Comparison of ENCODE assay signal across 21 mouse cellular contexts in genomic region chr9:115046701-115047100, GRCm38 (mm10).
"Had no signal": no experiment of that assay in that cellular context is flagged by ENCODE, and none has a peak within 500 bp of the region (broad histone marks: within the 10 kb centered on the region; RNA-seq: fewer than 3 reads in every experiment).

No protein-coding gene starts in this region.

- H3K9ac ChIP-seq: hindbrain, embryonic 14.5 days; limb, embryonic 12.5 days; limb, embryonic 15.5 days; liver, embryonic 14.5 days; liver, postnatal 0 days; lung, embryonic 14.5 days; midbrain, embryonic 13.5 days; stomach, embryonic 15.5 days had no signal

- H3K27me3 ChIP-seq: limb, embryonic 12.5 days; limb, embryonic 15.5 days; midbrain, embryonic 13.5 days; stomach, embryonic 15.5 days had no signal

- H3K4me2 ChIP-seq: hindbrain, embryonic 14.5 days; limb, embryonic 12.5 days; limb, embryonic 15.5 days; liver, embryonic 11.5 days; lung, embryonic 14.5 days; midbrain, embryonic 13.5 days; stomach, embryonic 15.5 days had no signal

- DNase-seq: left cerebral cortex, postnatal 4 days; liver, postnatal 0 days; lung, embryonic 14.5 days; lung, postnatal 10 days; lung, postnatal 4 days; right cerebral cortex, adult 18-20 months; right cerebral cortex, postnatal 14 days; right cerebral cortex, postnatal 4 days; spleen, adult 18-20 months; thymus, postnatal 25 days had no signal

- H3K9me3 ChIP-seq: limb, embryonic 12.5 days; limb, embryonic 15.5 days; midbrain, embryonic 13.5 days; stomach, embryonic 15.5 days had no signal

- H3K4me3 ChIP-seq: limb, embryonic 12.5 days; limb, embryonic 15.5 days; midbrain, embryonic 13.5 days; stomach, embryonic 15.5 days had no signal

- ATAC-seq: hindbrain, postnatal 0 days; inflammation-experienced regulatory T-cells, adult 6 months; liver, postnatal 0 days; midbrain, embryonic 13.5 days; midbrain, embryonic 16.5 days had no signal

- H3K36me3 ChIP-seq: limb, embryonic 12.5 days; limb, embryonic 15.5 days; midbrain, embryonic 13.5 days; stomach, embryonic 15.5 days had no signal

- H3K27ac ChIP-seq: hindbrain, embryonic 14.5 days; hindbrain, postnatal 0 days; kidney, postnatal 0 days; limb, embryonic 12.5 days; limb, embryonic 15.5 days; liver, embryonic 14.5 days; midbrain, embryonic 13.5 days; stomach, embryonic 15.5 days had no signal
